Mouse (Mus musculus): Measurements from ENCODE around the gene Ccdc154. TPM values are rescaled to one million over a fixed set of nuclear protein-coding genes. Genes with fewer than 3 reads are reported as not detected.

Gene Ccdc154
- polyA plus RNA-seq, 1 experiment from 2014 or later, result not detected

- H3K4me1 ChIP-seq (ENCODE audit: control insufficient read depth, insufficient read depth, low read length), result no peaks in the 10 kb centered on the region
- no peak overlapping the region for H3K9ac ChIP-seq (ENCODE audit: low read depth, low read length)
- WGBS, result 92% methylated on average over 4 of the region's 4 CpGs
- peaks cover 42% of the 10 kb centered on the region for H3K36me3 ChIP-seq (ENCODE audit: control insufficient read depth, insufficient read depth, low read length)
- no peak overlapping the region for H3K4me3 ChIP-seq (ENCODE audit: low read depth, low read length)
- no peak overlapping the region for H3K4me2 ChIP-seq (ENCODE audit: low read length)
- H3K9me3 ChIP-seq (replicated peaks; ENCODE audit: control insufficient read depth, low read length, poor library complexity, severe bottlenecking), result no peaks in the 10 kb centered on the region
- H3K27ac ChIP-seq (ENCODE audit: low read length), result no peak overlapping the region
- no peak for ATAC-seq
- no peaks in the 10 kb centered on the region for H3K27me3 ChIP-seq (ENCODE audit: control insufficient read depth, insufficient read depth, low read depth, low read length)
Measured at GRCm38 (mm10) chr17:25202401-25202800, 40.1 kb downstream of the Ccdc154 start.

- Histone ChIP-seq H3K4me3 (ENCODE audit: low read depth, low read length) (no peak overlapping the region), H3K27ac (ENCODE audit: low read length) (no peak overlapping the region), H3K4me2 (ENCODE audit: low read length) (no peak overlapping the region), H3K9ac (ENCODE audit: low read depth, low read length) (no peak overlapping the region), H3K9me3 (replicated peaks; ENCODE audit: control insufficient read depth, low read length, poor library complexity, severe bottlenecking) (no peaks in the 10 kb centered on the region), H3K4me1 (ENCODE audit: control insufficient read depth, insufficient read depth, low read length) (no peaks in the 10 kb centered on the region), H3K27me3 (ENCODE audit: control insufficient read depth, insufficient read depth, low read depth, low read length) (no peaks in the 10 kb centered on the region), H3K36me3 (ENCODE audit: control insufficient read depth, insufficient read depth, low read length) (peaks cover 39% of the 10 kb centered on the region)
- ATAC-seq, result no peak
- WGBS, result 93% methylated on average over 4 of the region's 4 CpGs
Measured at GRCm38 (mm10) chr17:25210006-25210405, 47.7 kb downstream of the Ccdc154 start.

GRCm38 (mm10) chr17:25210680-25211466, 48.6 kb downstream of the Ccdc154 start:
- no peak overlapping the region for H3K9ac ChIP-seq (ENCODE audit: low read depth, low read length)
- H3K36me3 ChIP-seq (ENCODE audit: control insufficient read depth, insufficient read depth, low read length), result peaks cover 39% of the 10 kb centered on the region
- H3K4me3 ChIP-seq (ENCODE audit: low read depth, low read length), result no peak overlapping the region
- no peaks in the 10 kb centered on the region for H3K27me3 ChIP-seq (ENCODE audit: control insufficient read depth, insufficient read depth, low read depth, low read length)
- 90% methylated on average over 15 of the region's 15 CpGs for WGBS
- H3K4me1 ChIP-seq (ENCODE audit: control insufficient read depth, insufficient read depth, low read length), result no peaks in the 10 kb centered on the region
- no peak overlapping the region for H3K27ac ChIP-seq (ENCODE audit: low read length)
- no peak overlapping the region for H3K4me2 ChIP-seq (ENCODE audit: low read length)
- no peaks in the 10 kb centered on the region for H3K9me3 ChIP-seq (replicated peaks; ENCODE audit: control insufficient read depth, low read length, poor library complexity, severe bottlenecking)
- no peak for ATAC-seq

GRCm38 (mm10) chr17:25211705-25212104, 49.4 kb downstream of the Ccdc154 start:
- Histone ChIP-seq H3K4me3 (ENCODE audit: low read depth, low read length) (no peak overlapping the region), H3K4me2 (ENCODE audit: low read length) (no peak overlapping the region), H3K4me1 (ENCODE audit: control insufficient read depth, insufficient read depth, low read length) (no peaks in the 10 kb centered on the region), H3K36me3 (ENCODE audit: control insufficient read depth, insufficient read depth, low read length) (peaks cover 39% of the 10 kb centered on the region), H3K9ac (ENCODE audit: low read depth, low read length) (no peak overlapping the region), H3K27me3 (ENCODE audit: control insufficient read depth, insufficient read depth, low read depth, low read length) (no peaks in the 10 kb centered on the region), H3K27ac (ENCODE audit: low read length) (no peak overlapping the region), H3K9me3 (replicated peaks; ENCODE audit: control insufficient read depth, low read length, poor library complexity, severe bottlenecking) (no peaks in the 10 kb centered on the region)
- ATAC-seq, result no peak
- 89% methylated on average over 4 of the region's 4 CpGs for WGBS

- no peaks in the 10 kb centered on the region for H3K4me1 ChIP-seq (ENCODE audit: control insufficient read depth, insufficient read depth, low read length)
- H3K27me3 ChIP-seq (ENCODE audit: control insufficient read depth, insufficient read depth, low read depth, low read length), result no peaks in the 10 kb centered on the region
- 83% methylated on average over 3 of the region's 3 CpGs for WGBS
- H3K36me3 ChIP-seq (ENCODE audit: control insufficient read depth, insufficient read depth, low read length), result peaks cover 24% of the 10 kb centered on the region
- no peak overlapping the region for H3K4me2 ChIP-seq (ENCODE audit: low read length)
- no peak overlapping the region for H3K4me3 ChIP-seq (ENCODE audit: low read depth, low read length)
- H3K9me3 ChIP-seq (replicated peaks; ENCODE audit: control insufficient read depth, low read length, poor library complexity, severe bottlenecking), result no peaks in the 10 kb centered on the region
- no peak for ATAC-seq
- no peak overlapping the region for H3K27ac ChIP-seq (ENCODE audit: low read length)
- H3K9ac ChIP-seq (ENCODE audit: low read depth, low read length), result no peak overlapping the region
Measured at GRCm38 (mm10) chr17:25215431-25215830, 53.2 kb downstream of the Ccdc154 start.

GRCm38 (mm10) chr17:25218967-25219366, 56.7 kb downstream of the Ccdc154 start:
- WGBS, result 88% methylated on average over 9 of the region's 9 CpGs

GRCm38 (mm10) chr17:25219492-25220295, 57.4 kb downstream of the Ccdc154 start:
- Histone ChIP-seq H3K36me3 (ENCODE audit: control insufficient read depth, insufficient read depth, low read length) (peaks cover 8% of the 10 kb centered on the region), H3K4me2 (ENCODE audit: low read length) (no peak overlapping the region), H3K27me3 (ENCODE audit: control insufficient read depth, insufficient read depth, low read depth, low read length) (no peaks in the 10 kb centered on the region), H3K27ac (ENCODE audit: low read length) (no peak overlapping the region), H3K9ac (ENCODE audit: low read depth, low read length) (no peak overlapping the region), H3K4me3 (ENCODE audit: low read depth, low read length) (no peak overlapping the region), H3K9me3 (replicated peaks; ENCODE audit: control insufficient read depth, low read length, poor library complexity, severe bottlenecking) (no peaks in the 10 kb centered on the region), H3K4me1 (ENCODE audit: control insufficient read depth, insufficient read depth, low read length) (peaks cover 15% of the 10 kb centered on the region)
- ATAC-seq, result no peak
- 92% methylated on average over 15 of the region's 15 CpGs for WGBS

More at GRCm38 (mm10) chr17:25218967-25219366, 56.7 kb downstream of the Ccdc154 start:
- Histone ChIP-seq H3K9ac (ENCODE audit: low read depth, low read length) (no peak overlapping the region), H3K4me2 (ENCODE audit: low read length) (no peak overlapping the region), H3K4me1 (ENCODE audit: control insufficient read depth, insufficient read depth, low read length) (peaks cover 15% of the 10 kb centered on the region), H3K27ac (ENCODE audit: low read length) (no peak overlapping the region), H3K27me3 (ENCODE audit: control insufficient read depth, insufficient read depth, low read depth, low read length) (no peaks in the 10 kb centered on the region), H3K4me3 (ENCODE audit: low read depth, low read length) (no peak overlapping the region), H3K9me3 (replicated peaks; ENCODE audit: control insufficient read depth, low read length, poor library complexity, severe bottlenecking) (no peaks in the 10 kb centered on the region), H3K36me3 (ENCODE audit: control insufficient read depth, insufficient read depth, low read length) (peaks cover 14% of the 10 kb centered on the region)
- no peak for ATAC-seq

GRCm38 (mm10) chr17:25220746-25221145, 58.5 kb downstream of the Ccdc154 start:
- Histone ChIP-seq H3K9ac (ENCODE audit: low read depth, low read length) (no peak overlapping the region; the same call in 1 of the 2 replicates), H3K9me3 (replicated peaks; ENCODE audit: control insufficient read depth, low read length, poor library complexity, severe bottlenecking) (no peaks in the 10 kb centered on the region), H3K4me3 (ENCODE audit: low read depth, low read length) (no peak overlapping the region), H3K27ac (ENCODE audit: low read length) (no peak overlapping the region), H3K4me1 (ENCODE audit: control insufficient read depth, insufficient read depth, low read length) (peaks cover 15% of the 10 kb centered on the region), H3K27me3 (ENCODE audit: control insufficient read depth, insufficient read depth, low read depth, low read length) (no peaks in the 10 kb centered on the region), H3K4me2 (ENCODE audit: low read length) (no peak overlapping the region), H3K36me3 (ENCODE audit: control insufficient read depth, insufficient read depth, low read length) (peaks cover 3% of the 10 kb centered on the region; the same call in 1 of the 2 replicates)
- no peak for ATAC-seq
- 89% methylated on average over 1 of the region's 1 CpGs for WGBS
